Mouse (Mus musculus) ES-E14 (cell line): ENCODE results near the gene Erc2. TPM values are rescaled to one million over a fixed set of nuclear protein-coding genes. Genes with fewer than 3 reads are reported as not detected.

ENCODE experiments used
- DNase-seq: peaks from one replicate; pipeline ENCODE4 v3.0.0-alpha.2; 2013; ENCODE audit warnings: low read depth, low spot score
- H3K27ac ChIP-seq: 2 replicates; pipeline ENCODE4 v1.5.1; 2012; ENCODE audit warnings: low read depth, mild to moderate bottlenecking, low read length, moderate library complexity, mixed read lengths; ENCODE audit not compliant: poor library complexity, insufficient read depth, severe bottlenecking
- H3K36me3 ChIP-seq: 2 replicates; pipeline ENCODE4 v1.6.1; 2012; ENCODE audit warnings: mild to moderate bottlenecking, low read length, moderate library complexity, mixed read lengths; ENCODE audit not compliant: control insufficient read depth, poor library complexity, insufficient read depth, severe bottlenecking
- H3K4me1 ChIP-seq, 2 experiments: fragments of 150-350 bp in 1 of 2; sonication (generic) in 1 of 2; 2 replicates each; pipeline ENCODE4 v1.6.1; 2012; ENCODE audit warnings: low read length in 2 of 2, mild to moderate bottlenecking in 1 of 2, mixed read lengths in 1 of 2; ENCODE audit not compliant: control insufficient read depth in 2 of 2, insufficient read depth in 2 of 2, poor library complexity in 1 of 2
- H3K4me3 ChIP-seq, 2 experiments: fragments of 150-350 bp in 1 of 2; sonication (generic) in 1 of 2; 2 replicates each; pipeline ENCODE4 v1.5.1; 2012; ENCODE audit warnings: low read length in 2 of 2, low read depth in 1 of 2, mild to moderate bottlenecking in 1 of 2, mixed read lengths in 1 of 2; ENCODE audit not compliant: insufficient read depth in 1 of 2, poor library complexity in 1 of 2, severe bottlenecking in 1 of 2
- H3K9ac ChIP-seq: 2 replicates; pipeline ENCODE4 v1.6.1; 2012; ENCODE audit warnings: low read depth, mild to moderate bottlenecking, low read length, mixed read lengths; ENCODE audit not compliant: poor library complexity, insufficient read depth, severe bottlenecking
- H3K9me3 ChIP-seq: fragments of 150-350 bp; sonication (generic); 2 replicates; pipeline ENCODE4 v1.6.1; 2012; ENCODE audit warnings: low read depth, mild to moderate bottlenecking, low read length; ENCODE audit not compliant: control insufficient read depth, insufficient read depth
- CHD2 ChIP-seq: IDR thresholded peaks from 2 replicates; pipeline ENCODE4 v1.6.1; 2014; ENCODE audit warnings: mild to moderate bottlenecking, low read depth, low read length, inconsistent platforms
- HCFC1 ChIP-seq: IDR thresholded peaks from 2 replicates; pipeline ENCODE4 v1.6.1; 2012; ENCODE audit warnings: low read length, inconsistent platforms, borderline replicate concordance; ENCODE audit not compliant: insufficient read depth
- MAFK ChIP-seq: IDR thresholded peaks from 2 replicates; pipeline ENCODE4 v1.6.1; 2014; ENCODE audit warnings: mild to moderate bottlenecking, low read depth, low read length, inconsistent platforms; ENCODE audit not compliant: insufficient read depth
- ZC3H11A ChIP-seq: IDR thresholded peaks from 2 replicates; pipeline ENCODE4 v1.6.1; 2012; ENCODE audit warnings: low read depth, mild to moderate bottlenecking, inconsistent platforms, low read length, borderline replicate concordance
- ZNF384 ChIP-seq: IDR thresholded peaks from 2 replicates; pipeline ENCODE4 v1.6.1; 2012; ENCODE audit warnings: low read depth, low read length, inconsistent platforms
- in situ Hi-C, 2 experiments: fragments of 600-800 bp; cut with MboI; formaldehyde crosslinking; loops; one replicate each; pipeline ENCODE4 v1.15.1; 2025; ENCODE audit warnings: low sequenced_read_pairs in 2 of 2, inconsistent platforms in 1 of 2; ENCODE audit not compliant: unreplicated experiment in 2 of 2
- total RNA-seq: library from RNA; depleted of rRNA; stranded (reverse); fragments of 300-350 nt; gene quantifications from 2 replicates; pipeline ENCODE4 v1.2.3, GENCODE M21; 2012

The Erc2 gene
- total RNA-seq, 1 experiment, result 9.1 TPM

- TF ChIP-seq ZC3H11A (no peak), ZNF384 (no peak), MAFK (no peak), CHD2 (no peak), HCFC1 (no peak)
- no peak for DNase-seq
- Histone ChIP-seq H3K27ac (no peak overlapping the region), H3K9me3 (no peaks in the 10 kb centered on the region), H3K4me1 (no peaks in the 10 kb centered on the region), H3K9ac (no peak overlapping the region), H3K36me3 (no peaks in the 10 kb centered on the region), H3K4me3 (no peak overlapping the region)
- in situ Hi-C loops, result no loop called here
Observed at GRCm38 (mm10) chr14:28326456-28326855, 704.2 kb downstream of the Erc2 start.

- H3K4me3 ChIP-seq, result no peak overlapping the region
- H3K9ac ChIP-seq, result no peak overlapping the region
- no peaks in the 10 kb centered on the region for H3K36me3 ChIP-seq
- H3K4me1 ChIP-seq, result no peaks in the 10 kb centered on the region
- in situ Hi-C loops, result no loop called here
- no peak overlapping the region for H3K27ac ChIP-seq
- no peaks in the 10 kb centered on the region for H3K9me3 ChIP-seq
- TF ChIP-seq CHD2, result no peak
- no peak for TF ChIP-seq MAFK
- TF ChIP-seq ZNF384, result no peak
- TF ChIP-seq HCFC1, result no peak
- no peak for TF ChIP-seq ZC3H11A
- no peak for DNase-seq
Observed at GRCm38 (mm10) chr14:28328512-28328911, 706.3 kb downstream of the Erc2 start.

- H3K9ac ChIP-seq, result no peak overlapping the region
- in situ Hi-C loops, result no loop called here
- H3K36me3 ChIP-seq, result no peaks in the 10 kb centered on the region
- H3K27ac ChIP-seq, result no peak overlapping the region
- TF ChIP-seq CHD2, result no peak
- TF ChIP-seq MAFK, result no peak
- no peak for TF ChIP-seq ZC3H11A
- TF ChIP-seq ZNF384, result no peak
- no peak for TF ChIP-seq HCFC1
- DNase-seq, result no peak
- no peaks in the 10 kb centered on the region for H3K9me3 ChIP-seq
- H3K4me3 ChIP-seq, result no peak overlapping the region
- no peaks in the 10 kb centered on the region for H3K4me1 ChIP-seq
Observed at GRCm38 (mm10) chr14:28331108-28331507, 708.9 kb downstream of the Erc2 start.

- Histone ChIP-seq H3K36me3 (no peaks in the 10 kb centered on the region), H3K4me3 (no peak overlapping the region), H3K4me1 (no peaks in the 10 kb centered on the region), H3K9me3 (no peaks in the 10 kb centered on the region), H3K9ac (no peak overlapping the region), H3K27ac (no peak overlapping the region)
- DNase-seq, result no peak
- in situ Hi-C loops, result no loop called here
- no peak for TF ChIP-seq ZC3H11A
- TF ChIP-seq CHD2, result no peak
- no peak for TF ChIP-seq HCFC1
- TF ChIP-seq ZNF384, result no peak
- no peak for TF ChIP-seq MAFK
Observed at GRCm38 (mm10) chr14:28332351-28332953, 710.2 kb downstream of the Erc2 start.

- Histone ChIP-seq H3K9ac (no peak overlapping the region), H3K4me1 (no peaks in the 10 kb centered on the region), H3K4me3 (no peak overlapping the region), H3K9me3 (no peaks in the 10 kb centered on the region), H3K36me3 (no peaks in the 10 kb centered on the region), H3K27ac (no peak overlapping the region)
- no peak for DNase-seq
- TF ChIP-seq ZNF384 (no peak), MAFK (no peak), CHD2 (no peak), HCFC1 (no peak), ZC3H11A (no peak)
- in situ Hi-C loops, result no loop called here
Observed at GRCm38 (mm10) chr14:28339146-28339545, 716.9 kb downstream of the Erc2 start.
